Mouse (Mus musculus): Measurements from ENCODE around the gene Synj2. TPM values are rescaled to one million over a fixed set of nuclear protein-coding genes. Genes with fewer than 3 reads are reported as not detected.

Gene Synj2
- polyA plus RNA-seq, 1 experiment from 2014 or later: 1.5 TPM

DNA sequence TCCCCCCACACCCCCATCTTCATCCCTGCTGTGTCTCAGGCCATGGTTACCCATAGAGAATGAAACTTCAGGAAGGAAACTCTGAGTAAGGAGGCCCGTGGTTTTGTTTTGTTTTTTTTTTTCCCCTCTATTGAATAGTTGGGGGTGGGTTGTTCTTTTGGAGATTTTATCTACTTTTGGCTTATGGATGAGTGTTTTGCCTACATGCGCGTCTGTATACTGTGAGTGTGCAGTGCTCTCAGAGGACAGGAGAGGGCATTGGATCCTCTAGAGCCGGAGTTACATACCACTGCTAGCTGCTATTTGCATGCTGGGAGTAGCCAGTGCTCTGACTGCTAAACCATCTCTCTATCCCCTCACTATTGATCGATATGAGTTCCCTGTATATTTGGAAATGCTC is 39.7 kb upstream of the Synj2 start:
- ATAC-seq: no peak
- Histone ChIP-seq H3K4me3 (ENCODE audit: low read depth, low read length) (no peak overlapping the region), H3K36me3 (ENCODE audit: control insufficient read depth, insufficient read depth, low read length) (no peaks in the 10 kb centered on the region), H3K9me3 (replicated peaks; ENCODE audit: control insufficient read depth, low read length, poor library complexity, severe bottlenecking) (no peaks in the 10 kb centered on the region), H3K4me2 (ENCODE audit: low read length) (no peak overlapping the region), H3K9ac (ENCODE audit: low read depth, low read length) (no peak overlapping the region), H3K4me1 (ENCODE audit: control insufficient read depth, insufficient read depth, low read length) (no peaks in the 10 kb centered on the region), H3K27ac (ENCODE audit: low read length) (no peak overlapping the region), H3K27me3 (ENCODE audit: control insufficient read depth, insufficient read depth, low read depth, low read length) (no peaks in the 10 kb centered on the region)
- WGBS: 79% methylated on average over 5 of the region's 5 CpGs

DNA sequence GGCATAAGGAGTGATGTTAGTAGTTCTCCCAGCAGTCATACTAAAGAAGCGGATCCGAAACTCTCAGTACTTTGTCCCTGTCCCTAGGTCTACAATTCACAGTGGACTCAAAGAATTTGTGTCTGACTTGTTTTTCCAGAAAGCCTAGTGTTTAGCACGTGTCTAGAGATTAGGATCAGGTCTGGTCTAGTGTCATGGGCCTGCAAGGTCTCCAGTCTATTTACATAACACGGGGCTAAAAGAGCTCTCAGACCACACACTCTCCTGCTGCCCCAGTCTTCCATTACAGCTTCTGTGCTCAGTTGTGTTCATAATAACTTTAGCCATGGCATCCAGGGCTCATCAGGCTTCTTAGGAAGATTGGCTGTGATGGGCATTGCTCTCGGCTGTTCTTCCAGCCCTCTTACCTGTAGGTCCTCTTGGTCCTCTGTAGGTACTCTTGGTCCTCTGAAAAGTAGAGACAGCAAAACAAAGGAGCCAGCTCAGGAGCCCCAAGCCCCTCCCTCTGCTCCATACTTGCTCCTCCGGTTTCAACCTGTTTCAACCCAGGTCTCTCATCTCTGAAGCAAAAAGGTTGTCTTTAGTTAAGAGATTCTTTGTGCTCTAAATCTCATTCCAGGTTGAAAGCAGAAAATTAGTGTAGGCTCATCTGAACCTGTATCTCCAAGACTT is 37.3 kb upstream of the Synj2 start:
- no peaks in the 10 kb centered on the region for H3K36me3 ChIP-seq (ENCODE audit: control insufficient read depth, insufficient read depth, low read length)
- WGBS: 85% methylated on average over 6 of the region's 6 CpGs
- H3K9ac ChIP-seq (ENCODE audit: low read depth, low read length): no peak overlapping the region
- H3K4me2 ChIP-seq (ENCODE audit: low read length): no peak overlapping the region
- no peak overlapping the region for H3K4me3 ChIP-seq (ENCODE audit: low read depth, low read length)
- no peak overlapping the region for H3K27ac ChIP-seq (ENCODE audit: low read length)
- no peak for ATAC-seq
- H3K4me1 ChIP-seq (ENCODE audit: control insufficient read depth, insufficient read depth, low read length): no peaks in the 10 kb centered on the region
- no peaks in the 10 kb centered on the region for H3K9me3 ChIP-seq (replicated peaks; ENCODE audit: control insufficient read depth, low read length, poor library complexity, severe bottlenecking)
- H3K27me3 ChIP-seq (ENCODE audit: control insufficient read depth, insufficient read depth, low read depth, low read length): no peaks in the 10 kb centered on the region

DNA sequence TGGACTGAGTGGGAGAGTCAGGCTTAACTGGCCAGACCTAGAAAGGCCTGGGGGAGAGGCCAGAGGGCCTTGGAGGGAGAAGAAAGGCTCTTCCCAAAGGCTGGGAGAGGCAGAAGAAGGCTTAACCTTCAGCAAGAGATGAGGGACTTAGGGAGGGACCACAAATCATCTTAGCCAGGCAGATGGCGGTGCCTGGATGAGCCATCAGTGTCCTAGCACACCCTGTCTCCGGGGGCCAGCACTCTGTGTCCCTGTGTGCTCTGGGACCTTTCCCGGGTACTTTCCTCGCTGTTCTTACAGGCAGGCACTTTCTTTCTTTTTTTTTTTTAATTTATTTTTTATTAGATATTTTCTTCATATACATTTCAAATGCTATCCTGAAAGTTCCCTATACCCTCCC is 31.4 kb upstream of the Synj2 start:
- no peaks in the 10 kb centered on the region for H3K4me1 ChIP-seq (ENCODE audit: control insufficient read depth, insufficient read depth, low read length)

GRCm38 (mm10) chr17:5911591-5911990 is 29.5 kb upstream of the Synj2 start:
- Histone ChIP-seq H3K9ac (ENCODE audit: low read depth, low read length) (no peak overlapping the region), H3K4me2 (ENCODE audit: low read length) (no peak overlapping the region), H3K27ac (ENCODE audit: low read length) (no peak overlapping the region; the same call in 1 of the 2 replicates), H3K27me3 (ENCODE audit: control insufficient read depth, insufficient read depth, low read depth, low read length) (no peaks in the 10 kb centered on the region), H3K4me3 (ENCODE audit: low read depth, low read length) (no peak overlapping the region), H3K36me3 (ENCODE audit: control insufficient read depth, insufficient read depth, low read length) (no peaks in the 10 kb centered on the region), H3K4me1 (ENCODE audit: control insufficient read depth, insufficient read depth, low read length) (no peaks in the 10 kb centered on the region), H3K9me3 (replicated peaks; ENCODE audit: control insufficient read depth, low read length, poor library complexity, severe bottlenecking) (no peaks in the 10 kb centered on the region)
- WGBS: 81% methylated on average over 12 of the region's 12 CpGs
- no peak for ATAC-seq

More for the DNA sequence above, 31.4 kb upstream of the Synj2 start:
- Histone ChIP-seq H3K9me3 (replicated peaks; ENCODE audit: control insufficient read depth, low read length, poor library complexity, severe bottlenecking) (no peaks in the 10 kb centered on the region), H3K4me3 (ENCODE audit: low read depth, low read length) (no peak overlapping the region), H3K4me2 (ENCODE audit: low read length) (no peak overlapping the region), H3K27ac (ENCODE audit: low read length) (no peak overlapping the region), H3K9ac (ENCODE audit: low read depth, low read length) (no peak overlapping the region), H3K27me3 (ENCODE audit: control insufficient read depth, insufficient read depth, low read depth, low read length) (no peaks in the 10 kb centered on the region), H3K36me3 (ENCODE audit: control insufficient read depth, insufficient read depth, low read length) (no peaks in the 10 kb centered on the region)
- no peak for ATAC-seq
- 90% methylated on average over 4 of the region's 4 CpGs for WGBS

- no peak for ATAC-seq
- no peaks in the 10 kb centered on the region for H3K36me3 ChIP-seq (ENCODE audit: control insufficient read depth, insufficient read depth, low read length)
- H3K9me3 ChIP-seq (replicated peaks; ENCODE audit: control insufficient read depth, low read length, poor library complexity, severe bottlenecking): no peaks in the 10 kb centered on the region
- no peaks in the 10 kb centered on the region for H3K27me3 ChIP-seq (ENCODE audit: control insufficient read depth, insufficient read depth, low read depth, low read length)
- no peak overlapping the region for H3K9ac ChIP-seq (ENCODE audit: low read depth, low read length)
- no peak overlapping the region for H3K27ac ChIP-seq (ENCODE audit: low read length)
- WGBS: 90% methylated on average over 4 of the region's 4 CpGs
- no peak overlapping the region for H3K4me2 ChIP-seq (ENCODE audit: low read length)
- no peaks in the 10 kb centered on the region for H3K4me1 ChIP-seq (ENCODE audit: control insufficient read depth, insufficient read depth, low read length)
- H3K4me3 ChIP-seq (ENCODE audit: low read depth, low read length): no peak overlapping the region
Observed at GRCm38 (mm10) chr17:5912797-5913196, 28.3 kb upstream of the Synj2 start.

DNA sequence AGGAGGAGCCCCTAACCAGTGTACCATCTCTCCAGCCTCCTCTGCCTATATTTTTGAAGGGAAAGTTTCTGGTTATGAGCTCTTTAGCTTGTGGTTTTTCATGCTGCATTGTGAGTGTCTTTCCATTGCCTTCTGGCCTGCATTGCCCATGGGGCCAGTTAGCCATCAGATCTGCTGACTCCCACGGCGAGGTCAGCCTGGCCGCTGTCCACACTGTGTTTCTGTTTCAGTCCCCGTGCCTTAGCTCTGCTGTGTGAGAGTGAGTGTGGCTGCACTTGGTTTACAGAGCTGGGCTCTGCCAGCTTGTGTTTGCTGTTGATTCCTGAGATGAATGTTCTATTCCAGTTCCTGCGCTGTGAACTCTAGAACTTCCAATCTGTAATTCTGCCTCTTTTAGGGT is 26.9 kb upstream of the Synj2 start:
- 84% methylated on average over 5 of the region's 5 CpGs for WGBS
- Histone ChIP-seq H3K4me2 (ENCODE audit: low read length) (no peak overlapping the region), H3K4me1 (ENCODE audit: control insufficient read depth, insufficient read depth, low read length) (no peaks in the 10 kb centered on the region), H3K27ac (ENCODE audit: low read length) (no peak overlapping the region), H3K36me3 (ENCODE audit: control insufficient read depth, insufficient read depth, low read length) (no peaks in the 10 kb centered on the region; the same call in 1 of the 2 replicates), H3K4me3 (ENCODE audit: low read depth, low read length) (no peak overlapping the region), H3K9me3 (replicated peaks; ENCODE audit: control insufficient read depth, low read length, poor library complexity, severe bottlenecking) (no peaks in the 10 kb centered on the region), H3K9ac (ENCODE audit: low read depth, low read length) (no peak overlapping the region), H3K27me3 (ENCODE audit: control insufficient read depth, insufficient read depth, low read depth, low read length) (no peaks in the 10 kb centered on the region)
- ATAC-seq: no peak

DNA sequence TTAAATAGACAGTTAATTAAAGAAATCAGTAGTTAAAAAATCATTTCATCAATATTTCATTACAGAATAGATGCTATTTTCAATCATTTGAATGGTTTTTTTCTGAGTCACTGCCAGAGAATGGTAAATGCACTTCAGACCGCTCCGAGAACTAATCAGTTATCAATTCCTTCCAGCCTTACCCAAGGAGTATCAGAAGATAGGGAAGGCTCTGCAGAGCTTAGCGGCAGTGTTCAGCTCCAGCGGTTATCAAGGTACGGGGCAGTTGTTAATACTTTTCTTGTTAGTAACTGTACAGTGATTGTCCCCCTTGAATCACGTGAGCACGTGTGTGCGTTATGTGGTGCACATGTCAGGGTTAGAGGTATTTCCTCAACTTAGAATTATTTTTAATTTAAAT is 19.1 kb upstream of the Synj2 start:
- no peaks in the 10 kb centered on the region for H3K9me3 ChIP-seq (replicated peaks; ENCODE audit: control insufficient read depth, low read length, poor library complexity, severe bottlenecking)
- H3K4me1 ChIP-seq (ENCODE audit: control insufficient read depth, insufficient read depth, low read length): no peaks in the 10 kb centered on the region
- H3K9ac ChIP-seq (ENCODE audit: low read depth, low read length): no peak overlapping the region
- no peak overlapping the region for H3K4me3 ChIP-seq (ENCODE audit: low read depth, low read length)
- no peaks in the 10 kb centered on the region for H3K27me3 ChIP-seq (ENCODE audit: control insufficient read depth, insufficient read depth, low read depth, low read length)
- no peak overlapping the region for H3K27ac ChIP-seq (ENCODE audit: low read length)
- H3K36me3 ChIP-seq (ENCODE audit: control insufficient read depth, insufficient read depth, low read length): peaks cover 7% of the 10 kb centered on the region
- H3K4me2 ChIP-seq (ENCODE audit: low read length): no peak overlapping the region
- WGBS: 94% methylated on average over 8 of the region's 8 CpGs
- no peak for ATAC-seq

- Histone ChIP-seq H3K4me1 (ENCODE audit: control insufficient read depth, insufficient read depth, low read length) (no peaks in the 10 kb centered on the region), H3K27ac (ENCODE audit: low read length) (no peak overlapping the region), H3K36me3 (ENCODE audit: control insufficient read depth, insufficient read depth, low read length) (peaks cover 7% of the 10 kb centered on the region), H3K4me2 (ENCODE audit: low read length) (no peak overlapping the region), H3K9ac (ENCODE audit: low read depth, low read length) (no peak overlapping the region), H3K9me3 (replicated peaks; ENCODE audit: control insufficient read depth, low read length, poor library complexity, severe bottlenecking) (no peaks in the 10 kb centered on the region), H3K27me3 (ENCODE audit: control insufficient read depth, insufficient read depth, low read depth, low read length) (no peaks in the 10 kb centered on the region), H3K4me3 (ENCODE audit: low read depth, low read length) (no peak overlapping the region)
- WGBS: 65% methylated on average over 9 of the region's 9 CpGs
- no peak for ATAC-seq
Observed at GRCm38 (mm10) chr17:5923281-5923680, 17.8 kb upstream of the Synj2 start.

DNA sequence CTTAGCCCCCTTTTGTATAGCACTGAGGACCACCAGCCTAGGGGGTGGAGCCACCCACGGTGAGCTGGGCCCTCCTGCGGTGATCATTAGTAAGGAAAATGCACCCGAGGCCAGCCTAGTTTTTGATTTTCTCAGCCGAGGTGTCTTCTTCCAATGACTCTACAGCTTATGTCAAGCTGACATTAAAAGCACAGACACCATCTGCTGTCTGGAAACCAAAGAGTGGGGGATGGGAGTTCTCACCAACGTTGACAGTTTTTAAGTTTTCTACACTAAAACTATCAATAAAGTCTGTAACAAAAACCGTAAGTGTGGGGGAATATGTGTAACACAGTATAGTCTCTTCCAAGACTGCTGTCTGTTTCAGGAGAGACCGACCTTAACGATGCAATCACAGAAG is 16.8 kb upstream of the Synj2 start:
- no peak overlapping the region for H3K4me3 ChIP-seq (ENCODE audit: low read depth, low read length)
- ATAC-seq: no peak
- no peaks in the 10 kb centered on the region for H3K9me3 ChIP-seq (replicated peaks; ENCODE audit: control insufficient read depth, low read length, poor library complexity, severe bottlenecking)
- H3K4me1 ChIP-seq (ENCODE audit: control insufficient read depth, insufficient read depth, low read length): no peaks in the 10 kb centered on the region
- peaks cover 7% of the 10 kb centered on the region for H3K36me3 ChIP-seq (ENCODE audit: control insufficient read depth, insufficient read depth, low read length)
- H3K27ac ChIP-seq (ENCODE audit: low read length): no peak overlapping the region
- H3K4me2 ChIP-seq (ENCODE audit: low read length): no peak overlapping the region
- no peaks in the 10 kb centered on the region for H3K27me3 ChIP-seq (ENCODE audit: control insufficient read depth, insufficient read depth, low read depth, low read length)
- H3K9ac ChIP-seq (ENCODE audit: low read depth, low read length): no peak overlapping the region
- WGBS: 59% methylated on average over 8 of the region's 8 CpGs

All from midbrain, embryonic 16.5 days (tissue).